Mouse (Mus musculus) heart, postnatal 0 days (tissue): ENCODE measurements around the gene Adamts15. TPM values are rescaled to one million over a fixed set of nuclear protein-coding genes. Genes with fewer than 3 reads are reported as not detected.

Experiments
- ATAC-seq: fragments of 200-750 bp; cut with Nextera tagmentation; 2 replicates; pipeline ENCODE4 v1.8.0; 2017; ENCODE audit warnings: low read depth, moderate number of reproducible peaks, moderate library complexity; ENCODE audit not compliant: insufficient read depth
- DNase-seq: peaks from one replicate; pipeline ENCODE4 v3.0.0-alpha.2; 2016; ENCODE audit warnings: low spot score
- H3K27ac ChIP-seq: fragments of 300-500 bp; sonication (generic); 2 replicates; pipeline ENCODE4 v1.5.1; 2014; ENCODE audit warnings: low read depth, mild to moderate bottlenecking
- H3K27me3 ChIP-seq: fragments of 300-500 bp; sonication (generic); 2 replicates; pipeline ENCODE4 v1.6.1; 2014; ENCODE audit warnings: low read length, mixed read lengths; ENCODE audit not compliant: control insufficient read depth, insufficient read depth
- H3K36me3 ChIP-seq: fragments of 300-500 bp; sonication (generic); replicated peaks from 2 replicates; pipeline ENCODE4 v1.6.1; 2014; ENCODE audit warnings: low read length, mixed read lengths; ENCODE audit not compliant: control insufficient read depth, insufficient read depth
- H3K4me1 ChIP-seq: fragments of 300-500 bp; sonication (generic); 2 replicates; pipeline ENCODE4 v1.6.1; 2014; ENCODE audit warnings: antibody characterized with exemption; ENCODE audit not compliant: control insufficient read depth, insufficient read depth
- H3K4me2 ChIP-seq: fragments of 300-500 bp; sonication (generic); 2 replicates; pipeline ENCODE4 v1.6.1; 2014; ENCODE audit warnings: low read depth, mild to moderate bottlenecking, low read length, moderate library complexity
- H3K4me3 ChIP-seq: fragments of 300-500 bp; sonication (generic); 2 replicates; pipeline ENCODE4 v1.5.1; 2014; ENCODE audit warnings: low read depth, low read length
- H3K9ac ChIP-seq: fragments of 300-500 bp; sonication (generic); replicated peaks from 2 replicates; pipeline ENCODE4 v1.6.1; 2014; ENCODE audit warnings: low read depth, low read length, mixed read lengths
- H3K9me3 ChIP-seq: fragments of 300-500 bp; sonication (generic); replicated peaks from 2 replicates; pipeline ENCODE4 v1.6.1; 2016; ENCODE audit warnings: low read length; ENCODE audit not compliant: control insufficient read depth
- CTCF ChIP-seq: IDR thresholded peaks from 2 replicates; pipeline ENCODE4 v1.5.1; 2016; ENCODE audit warnings: antibody characterized with exemption, control low read depth, low read depth
- EP300 ChIP-seq: IDR thresholded peaks from 2 replicates; pipeline ENCODE4 v1.6.1; 2016; ENCODE audit warnings: antibody characterized with exemption, low read depth
- WGBS: fragments of 180-500 bp; shearing (Covaris S2); extraction: QIAGEN DNeasy Blood & Tissue Kit; methylation state at CpG from one replicate; pipeline ENCODE4 v1.1.7; 2014; 5-methylcytosine and 5-hydroxymethylcytosine counted together
- polyA plus RNA-seq: library from polyadenylated mRNA; unstranded; fragments of >200 nt; fragmentation: Nextera tagmentation; extraction: Ambion mirVana; gene quantifications from 2 replicates; pipeline ENCODE4 v1.2.1, GENCODE M21; 2015
- total RNA-seq: library from RNA; depleted of rRNA; stranded (reverse); fragments of >200 nt; gene quantifications from 2 replicates; pipeline ENCODE4 v1.2.3, GENCODE M21; 2014; ENCODE audit warnings: low replicate concordance

The Adamts15 gene
- total and polyA plus RNA-seq, 2 experiments from 2014 or later, result 3.1 to 8.4 TPM

- Histone ChIP-seq H3K4me3 (no peak overlapping the region), H3K4me1 (no peaks in the 10 kb centered on the region; the same call in 1 of the 2 replicates), H3K9me3 (no peaks in the 10 kb centered on the region), H3K27me3 (no peaks in the 10 kb centered on the region), H3K4me2 (no peak overlapping the region), H3K9ac (no peak overlapping the region), H3K36me3 (peaks cover 18% of the 10 kb centered on the region), H3K27ac (no peak overlapping the region)
- no peak for TF ChIP-seq EP300
- TF ChIP-seq CTCF, result no peak
- 41% methylated on average over 5 of the region's 5 CpGs for WGBS
- ATAC-seq (no peak), DNase-seq (no peak)
These were observed 14.5 kb downstream of the Adamts15 start for GRCm38 (mm10) chr9:30907677-30908295.

- no peak for DNase-seq
- ATAC-seq, result no peak
- no peak overlapping the region for H3K4me2 ChIP-seq
- 78% methylated on average over 4 of the region's 4 CpGs for WGBS
- H3K9me3 ChIP-seq, result no peaks in the 10 kb centered on the region
- TF ChIP-seq CTCF (no peak), EP300 (no peak)
- H3K27ac ChIP-seq, result no peak overlapping the region
- peaks cover 32% of the 10 kb centered on the region for H3K36me3 ChIP-seq
- no peaks in the 10 kb centered on the region for H3K27me3 ChIP-seq
- no peak overlapping the region for H3K9ac ChIP-seq
- no peaks in the 10 kb centered on the region for H3K4me1 ChIP-seq
- no peak overlapping the region for H3K4me3 ChIP-seq
These were observed 15.8 kb downstream of the Adamts15 start for GRCm38 (mm10) chr9:30906426-30906825.

- H3K27ac ChIP-seq, result no peak overlapping the region
- no peaks in the 10 kb centered on the region for H3K4me1 ChIP-seq
- H3K36me3 ChIP-seq, result peaks cover 36% of the 10 kb centered on the region
- H3K4me3 ChIP-seq, result no peak overlapping the region
- DNase-seq (no peak), ATAC-seq (no peak)
- no peak for TF ChIP-seq EP300
- no peak for TF ChIP-seq CTCF
- no peaks in the 10 kb centered on the region for H3K27me3 ChIP-seq
- 83% methylated on average over 10 of the region's 10 CpGs for WGBS
- no peak overlapping the region for H3K4me2 ChIP-seq
- no peaks in the 10 kb centered on the region for H3K9me3 ChIP-seq
- no peak overlapping the region for H3K9ac ChIP-seq
These were observed 16.4 kb downstream of the Adamts15 start for GRCm38 (mm10) chr9:30905861-30906260.

GRCm38 (mm10) chr9:30903266-30903665 is 19.0 kb downstream of the Adamts15 start:
- ATAC-seq (no peak), DNase-seq (no peak)
- TF ChIP-seq CTCF, result no peak
- TF ChIP-seq EP300, result no peak
- 86% methylated on average over 5 of the region's 5 CpGs for WGBS
- Histone ChIP-seq H3K4me3 (no peak overlapping the region), H3K36me3 (peaks cover 33% of the 10 kb centered on the region), H3K9ac (no peak overlapping the region), H3K9me3 (no peaks in the 10 kb centered on the region), H3K27me3 (no peaks in the 10 kb centered on the region), H3K4me2 (no peak overlapping the region), H3K4me1 (no peaks in the 10 kb centered on the region), H3K27ac (no peak overlapping the region)

GRCm38 (mm10) chr9:30902641-30903040 is 19.6 kb downstream of the Adamts15 start:
- no peaks in the 10 kb centered on the region for H3K9me3 ChIP-seq
- H3K4me3 ChIP-seq, result no peak overlapping the region
- no peak for DNase-seq
- TF ChIP-seq CTCF (no peak), EP300 (no peak)
- no peak for ATAC-seq
- H3K9ac ChIP-seq, result no peak overlapping the region
- no peak overlapping the region for H3K4me2 ChIP-seq
- H3K27me3 ChIP-seq, result no peaks in the 10 kb centered on the region
- no peaks in the 10 kb centered on the region; the same call in 1 of the 2 replicates for H3K4me1 ChIP-seq
- H3K36me3 ChIP-seq, result peaks cover 33% of the 10 kb centered on the region
- H3K27ac ChIP-seq, result no peak overlapping the region
- WGBS, result 94% methylated on average over 7 of the region's 7 CpGs

- H3K4me2 ChIP-seq, result no peak overlapping the region
- H3K4me1 ChIP-seq, result peaks cover 2% of the 10 kb centered on the region; the same call in 1 of the 2 replicates
- no peak overlapping the region for H3K9ac ChIP-seq
- H3K9me3 ChIP-seq, result no peaks in the 10 kb centered on the region
- no peak overlapping the region for H3K4me3 ChIP-seq
- ATAC-seq (no peak), DNase-seq (no peak)
- H3K36me3 ChIP-seq, result peaks cover 33% of the 10 kb centered on the region
- no peak for TF ChIP-seq CTCF
- no peak for TF ChIP-seq EP300
- 91% methylated on average over 19 of the region's 19 CpGs for WGBS
- no peaks in the 10 kb centered on the region for H3K27me3 ChIP-seq
- H3K27ac ChIP-seq, result no peak overlapping the region
These were observed 20.1 kb downstream of the Adamts15 start for GRCm38 (mm10) chr9:30902152-30902551.
